Mouse (Mus musculus): ENCODE data around the gene Pnpla7.

Pnpla7 gene

DNA sequence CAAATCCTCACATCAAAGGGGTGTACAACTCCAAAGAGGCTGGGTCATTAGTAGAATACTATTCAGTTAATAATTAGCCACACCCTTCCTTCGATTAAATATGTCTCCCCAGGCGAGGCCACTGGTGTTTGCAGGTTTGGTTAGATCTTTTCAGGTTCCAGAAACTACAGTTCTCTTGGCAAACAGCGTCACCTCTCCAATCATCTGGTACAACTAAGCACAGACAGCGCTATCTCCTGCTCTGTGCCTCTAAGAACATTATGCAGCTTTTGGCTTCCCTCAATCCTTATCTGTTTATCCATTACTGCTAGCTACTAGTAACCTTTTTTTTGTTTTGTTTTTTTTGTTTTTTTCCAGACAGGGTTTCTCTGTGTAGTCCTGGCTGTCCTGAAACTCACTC is 93.7 kb downstream of the Pnpla7 start:
- Histone ChIP-seq H3K4me1 (replicated peaks; ENCODE audit: low read depth, low read length) (no peaks in the 10 kb centered on the region), H3K36me3 (ENCODE audit: insufficient read depth, low read length) (no peaks in the 10 kb centered on the region), H3K27me3 (ENCODE audit: insufficient read depth, low read length) (no peaks in the 10 kb centered on the region; the same call in 1 of the 2 replicates), H3K4me3 (replicated peaks; ENCODE audit: low read length) (no peak overlapping the region), H3K9me3 (ENCODE audit: low read length) (no peaks in the 10 kb centered on the region)
- TF ChIP-seq CTCF (conservative IDR thresholded peaks at IDR 0.05; ENCODE audit: low read length), result no peak
- no peak for TF ChIP-seq NANOG (IDR thresholded peaks at IDR 0.05; ENCODE audit: borderline replicate concordance, low read length)
- no peak for TF ChIP-seq POU5F1 (IDR thresholded peaks at IDR 0.05; ENCODE audit: borderline replicate concordance, low read length)

DNA sequence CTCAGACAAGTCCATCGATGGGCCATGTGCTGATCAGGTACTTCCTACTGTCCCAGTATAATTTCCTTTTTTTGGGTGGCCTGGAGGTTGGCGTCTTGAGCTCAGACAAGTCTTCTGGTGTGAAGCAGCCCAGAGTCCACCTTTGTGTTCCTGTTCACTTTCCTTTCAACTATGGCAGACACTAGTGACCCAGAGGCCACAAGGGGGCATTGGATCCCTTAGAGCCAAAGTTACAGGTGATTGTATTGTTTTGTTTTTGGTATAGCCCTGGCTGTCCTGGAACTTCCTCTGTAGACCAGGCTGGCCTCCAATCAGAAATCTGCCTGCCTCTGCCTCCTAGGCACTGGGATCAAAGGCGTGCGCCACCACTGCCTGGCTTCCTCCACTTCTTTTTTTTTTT is 96.6 kb downstream of the Pnpla7 start:
- Histone ChIP-seq H3K4me3 (replicated peaks; ENCODE audit: low read length) (no peak overlapping the region), H3K9me3 (ENCODE audit: low read length) (no peaks in the 10 kb centered on the region), H3K36me3 (ENCODE audit: insufficient read depth, low read length) (no peaks in the 10 kb centered on the region), H3K4me1 (replicated peaks; ENCODE audit: low read depth, low read length) (no peaks in the 10 kb centered on the region), H3K27me3 (ENCODE audit: insufficient read depth, low read length) (no peaks in the 10 kb centered on the region; the same call in 1 of the 2 replicates)
- TF ChIP-seq NANOG (IDR thresholded peaks at IDR 0.05; ENCODE audit: borderline replicate concordance, low read length) (no peak), POU5F1 (IDR thresholded peaks at IDR 0.05; ENCODE audit: borderline replicate concordance, low read length) (no peak), CTCF (conservative IDR thresholded peaks at IDR 0.05; ENCODE audit: low read length) (no peak)

DNA sequence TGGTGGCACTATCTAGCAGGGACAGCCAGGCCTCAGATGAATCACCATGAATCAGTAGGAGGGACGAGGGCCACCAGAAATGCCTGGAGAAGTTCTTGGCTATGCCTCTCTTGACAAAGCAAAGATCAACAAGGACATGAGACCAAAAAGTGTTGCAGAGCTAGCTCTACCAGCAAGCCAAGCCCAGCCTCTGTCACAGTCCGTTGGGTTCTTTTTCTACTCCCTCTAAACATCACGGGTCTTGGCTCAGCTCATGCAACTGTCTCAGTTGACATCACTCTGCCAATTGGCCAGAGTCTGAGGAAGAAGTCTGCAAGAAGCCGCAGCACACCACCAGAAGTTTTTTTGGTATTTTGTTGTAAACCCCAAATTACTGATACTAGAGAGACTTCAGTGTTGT is 99.7 kb downstream of the Pnpla7 start:
- Histone ChIP-seq H3K27me3 (ENCODE audit: insufficient read depth, low read length) (no peaks in the 10 kb centered on the region), H3K4me1 (replicated peaks; ENCODE audit: low read depth, low read length) (no peaks in the 10 kb centered on the region), H3K4me3 (replicated peaks; ENCODE audit: low read length) (no peak overlapping the region), H3K9me3 (ENCODE audit: low read length) (no peaks in the 10 kb centered on the region), H3K36me3 (ENCODE audit: insufficient read depth, low read length) (no peaks in the 10 kb centered on the region)
- no peak for TF ChIP-seq NANOG (IDR thresholded peaks at IDR 0.05; ENCODE audit: borderline replicate concordance, low read length)

DNA sequence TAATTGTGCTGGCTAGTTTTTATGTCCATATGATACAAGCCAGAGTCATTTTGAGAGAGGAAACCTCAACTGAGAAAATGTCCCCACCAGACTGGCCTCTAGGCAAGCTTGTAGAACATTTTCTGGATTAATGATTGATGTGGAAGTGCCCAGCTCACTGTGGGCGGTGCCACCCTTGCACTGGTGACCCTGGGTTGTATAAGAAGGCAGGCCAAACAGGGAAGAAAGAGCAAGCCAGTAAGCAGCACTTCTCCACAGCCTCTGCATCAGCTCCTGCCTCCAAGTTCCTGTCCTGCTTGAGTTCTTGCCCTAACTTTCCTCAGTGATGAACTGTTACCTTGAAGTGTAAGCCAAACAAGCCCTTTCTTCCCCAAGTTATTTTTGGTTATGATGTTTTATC is 103.1 kb downstream of the Pnpla7 start:
- Histone ChIP-seq H3K9me3 (ENCODE audit: low read length) (no peaks in the 10 kb centered on the region), H3K36me3 (ENCODE audit: insufficient read depth, low read length) (no peaks in the 10 kb centered on the region), H3K4me1 (replicated peaks; ENCODE audit: low read depth, low read length) (no peaks in the 10 kb centered on the region), H3K27me3 (ENCODE audit: insufficient read depth, low read length) (peaks cover 10% of the 10 kb centered on the region), H3K4me3 (replicated peaks; ENCODE audit: low read length) (no peak overlapping the region)
- TF ChIP-seq NANOG (IDR thresholded peaks at IDR 0.05; ENCODE audit: borderline replicate concordance, low read length) (no peak), CTCF (conservative IDR thresholded peaks at IDR 0.05; ENCODE audit: low read length) (no peak), POU5F1 (IDR thresholded peaks at IDR 0.05; ENCODE audit: borderline replicate concordance, low read length) (no peak)

DNA sequence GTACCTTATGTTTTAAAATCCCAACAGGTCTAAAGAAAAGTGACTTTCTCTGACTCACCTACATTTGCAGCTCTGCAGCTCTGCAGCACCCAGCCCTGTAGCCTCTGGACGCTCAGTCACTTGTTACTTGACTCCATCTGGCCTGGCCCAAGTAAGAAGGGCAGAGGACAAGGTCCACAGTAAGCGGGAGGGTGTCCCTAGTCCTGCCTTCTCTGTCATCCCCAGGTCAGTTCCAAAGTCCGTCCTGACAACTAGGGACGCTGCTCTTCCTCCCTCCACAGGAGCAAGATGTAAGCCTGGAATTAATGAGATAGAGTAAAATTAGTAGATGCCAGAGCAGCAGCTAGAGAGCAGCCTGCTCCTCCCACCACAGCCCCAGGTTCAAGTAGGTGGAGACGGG is 104.2 kb downstream of the Pnpla7 start, which contains the start of gene Entpd8:
TSS of gene Entpd8 (plus strand) at position 229 of the 400 bp plus-strand sequence.
- Histone ChIP-seq H3K4me3 (replicated peaks; ENCODE audit: low read length) (no peak within 1 kb of the TSS), H3K36me3 (ENCODE audit: insufficient read depth, low read length) (no peaks in the 10 kb centered on the region), H3K9me3 (ENCODE audit: low read length) (no peaks in the 10 kb centered on the region), H3K4me1 (replicated peaks; ENCODE audit: low read depth, low read length) (no peaks in the 10 kb centered on the region), H3K27me3 (ENCODE audit: insufficient read depth, low read length) (peaks cover 13% of the 10 kb centered on the region)
- TF ChIP-seq NANOG (IDR thresholded peaks at IDR 0.05; ENCODE audit: borderline replicate concordance, low read length) (no peak), POU5F1 (IDR thresholded peaks at IDR 0.05; ENCODE audit: borderline replicate concordance, low read length) (no peak), CTCF (conservative IDR thresholded peaks at IDR 0.05; ENCODE audit: low read length) (no peak)

DNA sequence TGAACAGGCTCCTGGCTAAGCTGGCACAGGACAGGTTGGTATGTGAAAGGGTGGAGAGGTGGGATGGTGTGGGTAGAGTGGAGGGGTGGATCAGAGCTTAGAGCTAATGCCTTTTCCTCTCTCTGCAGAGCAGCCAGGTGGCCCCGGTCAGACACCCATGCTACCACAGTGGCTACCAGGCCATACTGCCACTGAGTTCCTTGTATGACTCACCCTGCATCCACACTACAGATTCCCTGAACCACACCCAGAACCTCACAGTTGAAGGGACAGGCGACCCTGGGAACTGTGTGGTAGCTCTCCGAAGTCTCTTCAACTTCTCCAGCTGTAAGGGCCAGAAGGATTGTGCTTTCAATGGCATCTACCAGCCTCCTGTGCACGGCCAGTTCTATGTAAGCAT is 107.9 kb downstream of the Pnpla7 start:
- H3K4me3 ChIP-seq (replicated peaks; ENCODE audit: low read length), result no peak overlapping the region
- H3K27me3 ChIP-seq (ENCODE audit: insufficient read depth, low read length), result peaks cover 16% of the 10 kb centered on the region
- H3K36me3 ChIP-seq (ENCODE audit: insufficient read depth, low read length), result no peaks in the 10 kb centered on the region
- H3K9me3 ChIP-seq (ENCODE audit: low read length), result no peaks in the 10 kb centered on the region
- TF ChIP-seq POU5F1 (IDR thresholded peaks at IDR 0.05; ENCODE audit: borderline replicate concordance, low read length) (no peak), CTCF (conservative IDR thresholded peaks at IDR 0.05; ENCODE audit: low read length) (no peak), NANOG (IDR thresholded peaks at IDR 0.05; ENCODE audit: borderline replicate concordance, low read length) (no peak)
- no peaks in the 10 kb centered on the region for H3K4me1 ChIP-seq (replicated peaks; ENCODE audit: low read depth, low read length)

DNA sequence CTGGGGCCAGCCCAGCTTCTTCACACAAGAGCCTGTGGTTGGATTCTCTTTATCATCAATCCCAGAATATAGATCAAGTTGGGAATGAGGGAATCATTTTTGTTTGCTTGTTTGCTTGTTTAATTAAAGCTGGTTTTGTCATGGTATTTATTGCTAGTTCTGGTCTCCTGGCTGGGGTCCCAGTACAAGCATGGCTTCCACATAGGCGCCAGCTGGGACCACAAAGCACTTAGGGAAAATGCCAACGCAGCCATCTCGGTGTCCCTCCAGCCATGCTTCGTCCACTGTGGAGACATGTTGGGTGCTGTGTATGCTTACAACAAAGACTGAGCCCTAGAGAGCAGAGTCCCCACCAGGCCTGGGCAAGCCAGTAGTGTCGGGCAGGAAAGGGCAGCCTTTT is 109.7 kb downstream of the Pnpla7 start:
- peaks cover 16% of the 10 kb centered on the region for H3K27me3 ChIP-seq (ENCODE audit: insufficient read depth, low read length)
- TF ChIP-seq NANOG (IDR thresholded peaks at IDR 0.05; ENCODE audit: borderline replicate concordance, low read length) (no peak), CTCF (conservative IDR thresholded peaks at IDR 0.05; ENCODE audit: low read length) (no peak), POU5F1 (IDR thresholded peaks at IDR 0.05; ENCODE audit: borderline replicate concordance, low read length) (no peak)
- H3K9me3 ChIP-seq (ENCODE audit: low read length), result no peaks in the 10 kb centered on the region
- H3K4me3 ChIP-seq (replicated peaks; ENCODE audit: low read length), result no peak overlapping the region
- H3K4me1 ChIP-seq (replicated peaks; ENCODE audit: low read depth, low read length), result no peaks in the 10 kb centered on the region
- H3K36me3 ChIP-seq (ENCODE audit: insufficient read depth, low read length), result no peaks in the 10 kb centered on the region

DNA sequence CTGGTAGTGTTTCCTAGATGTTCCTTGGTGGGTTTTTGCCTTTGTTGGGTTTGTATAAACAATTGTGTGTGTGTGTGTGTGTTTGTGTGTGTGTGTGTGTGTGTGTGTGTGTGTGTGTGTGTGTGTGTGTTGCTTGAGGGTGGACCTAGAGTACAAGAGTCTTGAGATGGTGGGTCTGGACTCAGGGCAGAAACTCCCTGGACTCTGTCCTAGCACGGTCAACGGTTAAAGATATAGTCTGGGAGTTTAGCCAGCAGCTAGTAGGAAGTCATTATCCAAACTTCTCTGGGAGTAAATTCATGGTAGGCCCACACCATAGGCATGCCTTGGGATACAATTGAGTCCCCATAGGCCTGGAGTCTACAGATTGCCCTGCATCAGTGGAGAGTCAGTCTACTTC is 112.0 kb downstream of the Pnpla7 start:
- no peaks in the 10 kb centered on the region for H3K36me3 ChIP-seq (ENCODE audit: insufficient read depth, low read length)
- TF ChIP-seq POU5F1 (IDR thresholded peaks at IDR 0.05; ENCODE audit: borderline replicate concordance, low read length) (no peak), CTCF (conservative IDR thresholded peaks at IDR 0.05; ENCODE audit: low read length) (no peak), NANOG (IDR thresholded peaks at IDR 0.05; ENCODE audit: borderline replicate concordance, low read length) (no peak)
- H3K9me3 ChIP-seq (ENCODE audit: low read length), result no peaks in the 10 kb centered on the region
- peaks cover 21% of the 10 kb centered on the region for H3K27me3 ChIP-seq (ENCODE audit: insufficient read depth, low read length)
- no peaks in the 10 kb centered on the region for H3K4me1 ChIP-seq (replicated peaks; ENCODE audit: low read depth, low read length)
- no peak overlapping the region for H3K4me3 ChIP-seq (replicated peaks; ENCODE audit: low read length)

DNA sequence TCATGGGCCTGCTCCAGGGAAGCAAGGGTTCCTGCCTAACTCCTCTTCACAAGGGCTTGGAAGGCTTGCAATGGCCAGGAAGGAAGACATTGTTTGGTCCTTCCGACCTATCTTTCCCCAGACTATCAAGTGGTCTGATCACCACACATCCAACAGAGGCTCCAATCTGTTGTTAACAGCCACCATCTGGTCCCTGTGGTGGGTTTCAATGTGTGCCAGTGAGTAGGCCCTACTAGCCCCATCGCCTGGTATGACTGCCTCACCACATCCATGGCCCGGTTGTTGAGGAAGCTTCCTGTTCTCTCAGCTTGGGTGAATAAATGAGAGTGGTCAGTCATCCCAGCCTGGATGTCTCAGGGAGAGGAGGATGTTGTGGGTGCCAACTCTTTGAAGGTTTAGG is 112.8 kb downstream of the Pnpla7 start:
- Histone ChIP-seq H3K4me3 (replicated peaks; ENCODE audit: low read length) (no peak overlapping the region), H3K36me3 (ENCODE audit: insufficient read depth, low read length) (no peaks in the 10 kb centered on the region), H3K27me3 (ENCODE audit: insufficient read depth, low read length) (peaks cover 22% of the 10 kb centered on the region; the same call in 1 of the 2 replicates), H3K9me3 (ENCODE audit: low read length) (no peaks in the 10 kb centered on the region), H3K4me1 (replicated peaks; ENCODE audit: low read depth, low read length) (no peaks in the 10 kb centered on the region)
- TF ChIP-seq NANOG (IDR thresholded peaks at IDR 0.05; ENCODE audit: borderline replicate concordance, low read length) (no peak), CTCF (conservative IDR thresholded peaks at IDR 0.05; ENCODE audit: low read length) (no peak), POU5F1 (IDR thresholded peaks at IDR 0.05; ENCODE audit: borderline replicate concordance, low read length) (no peak)
